Mouse (Mus musculus): ENCODE measurements around the gene Gm44805. TPM values are rescaled to one million over a fixed set of nuclear protein-coding genes. Genes with fewer than 3 reads are reported as not detected.

The Gm44805 gene
- polyA plus RNA-seq, 1 experiment, result not detected

GRCm38 (mm10) chr7:19668947-19669721, 12.1 kb downstream of the Gm44805 start:
- Histone ChIP-seq H3K4me3 (ENCODE audit: insufficient read depth, low read length) (no peak overlapping the region), H3K27ac (ENCODE audit: insufficient read depth, low read length) (no peak overlapping the region), H3K4me1 (ENCODE audit: control insufficient read depth, insufficient read depth, low read length) (no peaks in the 10 kb centered on the region)
- peak; percentile 80; the same call in 1 of the 2 replicates for TF ChIP-seq CTCF (IDR thresholded peaks at IDR 0.05; ENCODE audit: borderline replicate concordance, insufficient read depth, low read length)
- TF ChIP-seq POLR2A (IDR thresholded peaks at IDR 0.05; ENCODE audit: low read depth, low read length), result no peak

GRCm38 (mm10) chr7:19667434-19667833, 13.8 kb downstream of the Gm44805 start:
- Histone ChIP-seq H3K4me3 (ENCODE audit: insufficient read depth, low read length) (no peak overlapping the region), H3K4me1 (ENCODE audit: control insufficient read depth, insufficient read depth, low read length) (no peaks in the 10 kb centered on the region; the same call in 1 of the 2 replicates), H3K27ac (ENCODE audit: insufficient read depth, low read length) (no peak overlapping the region)
- no peak for TF ChIP-seq CTCF (IDR thresholded peaks at IDR 0.05; ENCODE audit: borderline replicate concordance, insufficient read depth, low read length)
- no peak for TF ChIP-seq POLR2A (IDR thresholded peaks at IDR 0.05; ENCODE audit: low read depth, low read length)

- Histone ChIP-seq H3K27ac (ENCODE audit: insufficient read depth, low read length) (no peak overlapping the region), H3K4me3 (ENCODE audit: insufficient read depth, low read length) (no peak overlapping the region), H3K4me1 (ENCODE audit: control insufficient read depth, insufficient read depth, low read length) (no peaks in the 10 kb centered on the region; the same call in 1 of the 2 replicates)
- TF ChIP-seq CTCF (IDR thresholded peaks at IDR 0.05; ENCODE audit: borderline replicate concordance, insufficient read depth, low read length) (no peak), POLR2A (IDR thresholded peaks at IDR 0.05; ENCODE audit: low read depth, low read length) (no peak)
Measured at GRCm38 (mm10) chr7:19666750-19667149, 14.5 kb downstream of the Gm44805 start.

GRCm38 (mm10) chr7:19664955-19665841, 16.0 kb downstream of the Gm44805 start, which contains the start of gene Clptm1:
TSS of gene Clptm1 (minus strand) at chr7:19665033.
- TF ChIP-seq CTCF (IDR thresholded peaks at IDR 0.05; ENCODE audit: borderline replicate concordance, insufficient read depth, low read length) (no peak), POLR2A (IDR thresholded peaks at IDR 0.05; ENCODE audit: low read depth, low read length) (peak; percentile 69)
- Histone ChIP-seq H3K4me1 (ENCODE audit: control insufficient read depth, insufficient read depth, low read length) (no peaks in the 10 kb centered on the region; the same call in 1 of the 2 replicates), H3K27ac (ENCODE audit: insufficient read depth, low read length) (peak within 1 kb of the TSS; percentile 97), H3K4me3 (ENCODE audit: insufficient read depth, low read length) (peak within 1 kb of the TSS; percentile 88)

- TF ChIP-seq POLR2A (IDR thresholded peaks at IDR 0.05; ENCODE audit: low read depth, low read length), result no peak
- TF ChIP-seq CTCF (IDR thresholded peaks at IDR 0.05; ENCODE audit: borderline replicate concordance, insufficient read depth, low read length), result no peak
- H3K4me1 ChIP-seq (ENCODE audit: control insufficient read depth, insufficient read depth, low read length), result no peaks in the 10 kb centered on the region; the same call in 1 of the 2 replicates
- peak overlapping the region; percentile 88 for H3K4me3 ChIP-seq (ENCODE audit: insufficient read depth, low read length)
- H3K27ac ChIP-seq (ENCODE audit: insufficient read depth, low read length), result no peak overlapping the region
Measured at GRCm38 (mm10) chr7:19664455-19664954, 16.7 kb downstream of the Gm44805 start.

- H3K27ac ChIP-seq (ENCODE audit: insufficient read depth, low read length), result no peak overlapping the region
- H3K4me1 ChIP-seq (ENCODE audit: control insufficient read depth, insufficient read depth, low read length), result no peaks in the 10 kb centered on the region; the same call in 1 of the 2 replicates
- TF ChIP-seq CTCF (IDR thresholded peaks at IDR 0.05; ENCODE audit: borderline replicate concordance, insufficient read depth, low read length), result no peak
- no peak for TF ChIP-seq POLR2A (IDR thresholded peaks at IDR 0.05; ENCODE audit: low read depth, low read length)
- peak overlapping the region; percentile 88 for H3K4me3 ChIP-seq (ENCODE audit: insufficient read depth, low read length)
Measured at GRCm38 (mm10) chr7:19663940-19664339, 17.3 kb downstream of the Gm44805 start.

GRCm38 (mm10) chr7:19652614-19653013, 28.6 kb downstream of the Gm44805 start:
- no peak overlapping the region for H3K4me3 ChIP-seq (ENCODE audit: insufficient read depth, low read length)
- no peaks in the 10 kb centered on the region for H3K4me1 ChIP-seq (ENCODE audit: control insufficient read depth, insufficient read depth, low read length)
- TF ChIP-seq CTCF (IDR thresholded peaks at IDR 0.05; ENCODE audit: borderline replicate concordance, insufficient read depth, low read length) (no peak), POLR2A (IDR thresholded peaks at IDR 0.05; ENCODE audit: low read depth, low read length) (no peak)
- H3K27ac ChIP-seq (ENCODE audit: insufficient read depth, low read length), result no peak overlapping the region

GRCm38 (mm10) chr7:19651063-19651786, 30.0 kb downstream of the Gm44805 start:
- Histone ChIP-seq H3K27ac (ENCODE audit: insufficient read depth, low read length) (no peak overlapping the region), H3K4me1 (ENCODE audit: control insufficient read depth, insufficient read depth, low read length) (no peaks in the 10 kb centered on the region), H3K4me3 (ENCODE audit: insufficient read depth, low read length) (no peak overlapping the region)
- TF ChIP-seq POLR2A (IDR thresholded peaks at IDR 0.05; ENCODE audit: low read depth, low read length) (no peak), CTCF (IDR thresholded peaks at IDR 0.05; ENCODE audit: borderline replicate concordance, insufficient read depth, low read length) (no peak)

- no peak for TF ChIP-seq POLR2A (IDR thresholded peaks at IDR 0.05; ENCODE audit: low read depth, low read length)
- no peak for TF ChIP-seq CTCF (IDR thresholded peaks at IDR 0.05; ENCODE audit: borderline replicate concordance, insufficient read depth, low read length)
- no peak overlapping the region for H3K27ac ChIP-seq (ENCODE audit: insufficient read depth, low read length)
- H3K4me3 ChIP-seq (ENCODE audit: insufficient read depth, low read length), result no peak overlapping the region
- H3K4me1 ChIP-seq (ENCODE audit: control insufficient read depth, insufficient read depth, low read length), result no peaks in the 10 kb centered on the region
Measured at GRCm38 (mm10) chr7:19641223-19641622, 40.0 kb downstream of the Gm44805 start.

All from embryonic fibroblast, embryonic 13.5 days (primary cell).